Mouse (Mus musculus): ENCODE data around the gene Lamc1.

- TF ChIP-seq CTCF (IDR thresholded peaks at IDR 0.05; ENCODE audit: low read depth) = no peak
- TF ChIP-seq EP300 (IDR thresholded peaks at IDR 0.05; ENCODE audit: low read depth) = no peak
Observed at GRCm38 (mm10) chr1:153367048-153367447, 34.5 kb upstream of the Lamc1 start.
